Mouse (Mus musculus): Measurements from ENCODE around the gene Rad51b.

Rad51b gene

DNA sequence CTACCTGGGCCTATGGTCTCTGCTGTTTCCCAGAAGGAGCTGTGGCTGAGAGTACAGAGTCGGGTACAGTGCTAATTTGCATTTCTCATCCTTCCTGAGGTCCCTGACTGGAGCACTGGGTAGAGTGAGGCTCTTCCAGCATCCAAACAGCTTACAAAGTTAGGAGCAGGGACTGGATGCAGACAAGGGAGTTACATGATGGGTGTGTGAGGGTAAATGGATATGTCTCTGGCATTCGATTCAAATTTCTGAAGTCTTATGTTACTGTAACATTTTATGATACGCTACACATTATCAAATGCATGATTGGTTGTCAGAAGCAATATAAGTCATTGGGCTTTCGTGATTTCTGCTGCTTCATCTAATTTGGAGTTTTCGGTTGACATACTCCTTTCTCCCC is 479.7 kb downstream of the Rad51b start:
- WGBS, result 94% methylated on average over 5 of the region's 5 CpGs

DNA sequence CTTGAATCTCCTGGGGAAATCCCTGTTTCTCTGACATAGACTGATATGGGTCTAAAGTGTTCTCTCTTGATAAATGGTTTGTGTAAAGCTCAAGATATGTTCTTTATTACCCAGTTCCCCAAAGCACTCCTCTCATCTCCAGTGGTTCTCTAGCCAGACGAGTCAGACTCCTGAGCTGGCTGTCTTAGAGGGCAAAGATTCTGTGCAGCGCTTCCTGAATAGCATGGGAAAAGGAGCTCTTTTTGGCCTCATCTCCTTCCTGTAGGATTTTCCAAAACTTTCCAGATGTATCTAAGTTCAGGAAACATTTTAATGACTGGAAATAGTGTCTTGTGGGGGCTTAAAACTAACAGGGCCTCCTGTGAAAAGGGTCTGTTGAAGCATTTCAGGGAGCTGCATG is 483.7 kb downstream of the Rad51b start:
- 88% methylated on average over 2 of the region's 2 CpGs for WGBS

DNA sequence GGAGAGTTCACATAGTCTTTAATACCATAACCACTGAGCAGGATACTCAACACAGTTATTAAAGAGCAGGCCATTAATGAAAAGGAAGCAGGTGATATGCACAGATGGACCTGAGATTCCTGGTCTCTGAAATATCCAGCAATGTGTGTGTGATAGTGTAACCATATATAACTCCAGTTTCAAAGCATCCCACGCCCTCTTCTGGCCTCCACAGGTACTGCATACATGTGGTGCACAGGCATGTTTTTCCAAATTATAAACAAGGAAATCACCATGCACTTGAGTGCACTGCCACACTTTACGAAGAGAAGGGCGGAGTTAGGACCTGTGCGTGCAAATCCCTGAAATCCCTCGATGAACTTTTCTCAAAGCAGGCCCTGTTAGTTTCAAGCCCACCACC is 484.7 kb downstream of the Rad51b start:
- WGBS, result 84% methylated on average over 5 of the region's 5 CpGs

DNA sequence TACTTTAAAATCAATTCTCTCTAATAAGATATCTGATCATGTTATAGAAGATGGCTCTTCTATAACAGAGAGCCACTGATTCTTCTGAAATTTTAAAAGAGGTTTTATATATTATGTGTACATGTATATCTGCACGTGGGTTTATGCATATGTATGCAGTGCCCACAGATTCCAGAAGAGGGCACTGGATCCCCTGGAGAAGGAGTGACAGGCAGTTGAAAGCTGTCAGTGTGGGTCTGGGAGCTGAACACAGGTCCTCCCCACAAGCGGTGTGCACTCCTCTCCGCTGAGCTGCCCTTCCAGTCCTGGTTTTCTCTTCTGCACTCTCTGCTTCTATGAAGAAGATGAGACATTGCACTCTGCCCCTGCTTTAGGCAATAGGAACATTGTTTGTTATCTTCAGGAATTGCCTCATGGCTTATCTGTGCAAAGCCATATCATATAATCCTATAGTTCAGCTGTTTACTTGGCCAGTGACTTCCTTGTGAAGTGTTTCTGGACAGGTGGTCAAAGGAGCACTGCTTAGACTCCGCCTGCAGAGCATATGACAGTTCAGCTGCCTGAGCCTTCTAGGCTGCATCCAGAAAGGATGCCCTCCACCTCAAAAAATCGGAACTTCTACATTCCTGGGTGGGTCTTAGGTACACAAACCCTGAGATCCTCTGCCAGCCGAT is 485.5 kb downstream of the Rad51b start:
- WGBS, result 96% methylated on average over 6 of the region's 6 CpGs

DNA sequence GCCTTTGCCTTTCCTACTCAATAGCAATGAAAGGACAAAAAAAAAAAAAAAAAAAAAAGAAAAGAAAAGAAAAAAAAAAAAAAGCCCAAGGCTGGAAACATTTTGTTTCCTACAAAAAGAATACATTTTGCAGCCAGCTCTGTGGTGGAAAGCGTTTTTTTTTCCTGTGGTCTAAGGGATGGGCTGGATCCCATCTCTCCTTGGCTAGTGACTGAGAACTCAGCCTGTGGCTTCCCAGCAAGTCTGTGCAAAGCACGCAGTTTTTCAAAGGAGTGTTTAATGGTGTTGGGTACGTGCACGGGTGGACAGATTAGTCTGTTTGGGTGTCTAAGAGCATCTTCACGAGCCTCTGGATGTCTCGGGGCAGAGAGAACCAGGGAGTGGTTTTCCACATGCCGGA is 487.1 kb downstream of the Rad51b start:
- WGBS, result 88% methylated on average over 7 of the region's 7 CpGs

DNA sequence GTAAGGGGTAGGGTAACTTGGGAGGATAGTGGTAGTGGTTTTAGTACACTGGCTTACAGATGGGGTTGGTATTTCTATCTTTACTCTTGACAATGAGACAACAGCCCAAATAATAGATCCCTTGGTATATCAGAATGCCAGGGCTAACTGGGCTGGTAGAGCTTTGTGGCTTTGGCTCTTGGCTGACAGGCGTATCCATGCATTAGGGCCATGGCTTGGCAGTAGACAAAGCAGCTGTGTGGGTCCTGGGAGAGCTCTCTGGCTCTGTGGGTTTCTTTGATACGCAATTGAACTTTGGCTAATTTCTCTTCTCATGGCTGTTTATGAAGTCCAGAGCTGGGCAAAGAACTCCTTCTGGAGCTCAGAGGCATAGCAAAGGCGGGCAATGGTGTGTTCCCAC is 488.6 kb downstream of the Rad51b start:
- 96% methylated on average over 3 of the region's 3 CpGs for WGBS

DNA sequence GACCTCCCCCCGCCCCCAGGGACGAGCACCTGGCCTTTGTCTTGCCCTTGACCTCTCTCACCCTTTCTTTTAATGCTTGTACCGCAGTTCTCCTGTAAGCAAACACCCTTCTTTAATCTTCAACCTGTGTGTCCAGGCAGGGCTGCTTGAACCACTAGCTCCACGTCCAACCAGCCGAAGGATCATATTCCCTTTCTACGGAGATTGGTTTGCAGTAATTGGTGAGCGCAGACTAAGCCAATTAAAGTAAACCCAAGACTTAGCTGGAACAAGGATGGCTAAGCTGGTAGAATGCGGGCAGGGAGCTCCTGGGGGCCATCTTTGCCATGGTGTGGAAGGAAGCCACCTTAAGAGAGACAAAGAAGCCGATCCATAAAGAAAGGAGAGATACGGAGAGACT is 490.5 kb downstream of the Rad51b start:
- WGBS, result 96% methylated on average over 10 of the region's 10 CpGs

DNA sequence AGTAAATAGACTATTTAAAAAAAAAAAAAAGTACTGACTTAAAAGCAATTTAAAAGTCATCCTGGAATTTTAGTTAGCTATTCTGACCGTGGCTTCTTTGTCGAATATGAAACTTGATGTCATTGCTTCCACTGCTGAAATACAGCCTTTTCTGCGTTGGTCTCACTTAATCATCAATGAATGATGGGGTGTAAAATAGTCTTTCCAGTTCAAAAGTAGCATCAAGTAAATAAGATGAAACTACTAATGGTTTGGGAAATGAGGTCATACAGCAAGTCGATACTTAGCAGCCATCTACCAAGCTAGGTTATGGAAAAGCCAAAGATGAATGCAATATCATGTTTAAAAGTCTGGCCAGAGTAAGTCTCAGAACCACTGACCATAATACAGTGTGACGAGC is 491.3 kb downstream of the Rad51b start:
- 96% methylated on average over 5 of the region's 5 CpGs for WGBS

DNA sequence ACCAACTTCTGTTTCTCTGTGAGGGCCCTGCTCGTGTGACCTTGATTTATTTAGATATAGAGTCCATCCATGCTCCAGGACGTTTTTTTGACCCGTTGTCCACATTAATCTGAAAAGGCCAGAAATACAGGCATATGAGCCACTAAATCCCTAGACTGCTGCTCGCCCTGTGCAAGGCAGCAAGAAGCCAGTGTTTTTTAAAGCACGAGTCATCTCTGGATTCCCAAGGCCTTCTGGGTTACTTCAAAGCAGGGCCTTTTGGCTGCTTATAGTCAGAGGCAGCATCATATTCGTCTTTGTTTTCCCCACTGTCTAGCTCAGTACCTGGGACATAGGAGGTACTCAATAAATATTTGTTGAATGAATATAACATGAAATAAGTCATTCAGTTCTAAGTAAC is 492.4 kb downstream of the Rad51b start:
- WGBS, result 94% methylated on average over 6 of the region's 6 CpGs

DNA sequence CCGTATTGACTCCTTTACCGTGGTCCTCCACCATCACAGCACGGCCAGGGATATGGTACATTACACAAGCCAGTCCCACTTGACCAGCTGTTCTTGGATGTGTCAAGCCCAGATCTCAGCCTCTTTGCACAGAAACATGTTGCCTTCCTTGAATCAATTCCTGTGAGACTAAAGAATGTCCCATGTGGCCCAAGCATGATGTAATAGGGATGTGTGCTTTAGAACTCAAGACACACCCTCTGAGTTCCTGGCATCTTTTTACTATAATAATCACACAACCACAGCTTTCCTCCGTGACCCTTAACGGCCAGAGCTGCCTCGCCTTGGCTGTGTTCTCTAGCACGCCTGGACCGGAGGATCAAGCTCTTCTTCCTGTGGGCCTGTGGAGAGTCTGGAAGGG is 496.3 kb downstream of the Rad51b start:
- 87% methylated on average over 8 of the region's 8 CpGs for WGBS

DNA sequence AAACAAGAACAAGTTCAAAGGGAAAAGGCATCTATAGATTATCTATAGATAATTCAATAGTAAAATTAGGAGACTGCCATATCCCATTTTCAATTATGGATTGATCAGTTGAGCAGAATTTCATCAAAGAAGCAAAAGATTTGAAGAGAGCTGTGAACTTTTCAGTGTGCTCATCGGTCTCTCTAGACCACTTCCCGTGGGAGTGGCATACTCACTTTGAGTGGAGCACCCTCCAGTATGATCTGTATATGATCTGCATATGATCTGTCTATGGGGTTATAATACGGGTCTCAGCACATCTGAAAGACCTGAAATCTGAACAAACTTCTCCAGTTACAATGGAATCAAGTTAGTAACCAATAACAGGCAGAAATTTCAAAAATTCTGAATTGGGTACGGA is 497.7 kb downstream of the Rad51b start:
- 95% methylated on average over 4 of the region's 4 CpGs for WGBS

DNA sequence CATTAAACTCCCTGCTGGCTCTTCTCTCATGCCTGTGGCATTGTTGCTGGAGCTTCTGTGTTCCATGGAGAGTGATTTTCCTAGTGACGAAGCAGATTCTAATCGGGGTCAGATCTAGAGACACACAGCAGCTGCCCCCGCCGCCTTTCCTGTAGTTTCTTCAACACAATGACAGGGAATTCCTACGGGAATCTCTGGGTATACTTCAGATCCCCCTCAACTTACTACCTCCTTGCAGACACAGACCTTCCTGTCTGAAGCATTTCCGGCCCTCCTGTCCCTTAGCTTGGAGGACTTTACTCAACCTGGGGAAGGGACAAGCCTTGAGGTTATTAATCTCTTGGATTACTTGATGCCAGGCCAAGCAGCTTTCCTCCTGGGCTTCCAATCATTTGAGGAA is 499.2 kb downstream of the Rad51b start:
- 82% methylated on average over 6 of the region's 6 CpGs for WGBS

DNA sequence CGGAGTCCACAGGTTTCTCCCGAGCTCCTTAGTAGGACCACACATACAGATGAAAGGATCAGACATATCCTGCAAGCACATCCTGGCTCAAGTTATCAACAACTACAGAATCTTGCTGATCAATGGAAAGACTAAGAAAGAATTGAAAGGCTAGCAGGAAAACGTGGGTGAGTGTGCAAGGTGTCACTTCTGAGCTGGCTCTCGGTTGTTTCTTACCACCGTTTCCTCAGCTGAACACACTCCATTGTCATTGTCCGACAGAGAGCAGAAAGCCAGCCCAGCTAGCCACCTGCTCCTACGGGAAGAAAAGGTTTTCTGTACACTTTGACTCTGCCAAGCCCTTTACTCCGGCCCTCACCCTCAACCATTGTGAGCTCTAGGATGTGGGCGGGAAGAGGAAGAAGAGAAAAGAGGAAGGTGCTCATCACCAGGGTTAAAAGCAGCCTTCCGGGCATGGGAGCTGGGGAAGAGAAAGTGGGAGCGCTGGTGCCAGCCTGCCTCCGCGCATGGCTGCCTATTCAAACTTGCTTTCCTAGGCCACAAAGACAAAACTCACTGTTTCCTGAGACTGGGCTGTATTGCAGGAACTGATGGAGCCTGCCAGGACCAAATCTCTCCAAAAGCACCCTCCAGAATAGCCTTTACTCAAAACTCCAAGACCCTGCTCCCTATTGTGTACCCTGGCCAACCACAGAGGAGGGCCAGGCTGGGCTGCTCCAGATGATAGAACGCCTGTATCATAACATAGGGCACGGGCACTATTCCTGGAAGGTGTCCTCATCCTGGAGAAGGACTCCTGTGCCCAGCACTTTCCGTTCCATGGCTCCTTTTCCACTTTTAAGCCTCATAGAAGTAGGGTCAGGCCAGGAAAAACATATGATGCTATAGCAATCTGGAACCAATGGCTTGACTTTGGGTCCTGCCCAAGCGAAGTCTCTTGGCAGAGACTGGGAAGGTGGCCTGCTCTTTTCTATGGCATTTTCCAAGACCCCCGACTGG is 500.0 kb downstream of the Rad51b start:
- 73% methylated on average over 18 of the region's 18 CpGs for WGBS

DNA sequence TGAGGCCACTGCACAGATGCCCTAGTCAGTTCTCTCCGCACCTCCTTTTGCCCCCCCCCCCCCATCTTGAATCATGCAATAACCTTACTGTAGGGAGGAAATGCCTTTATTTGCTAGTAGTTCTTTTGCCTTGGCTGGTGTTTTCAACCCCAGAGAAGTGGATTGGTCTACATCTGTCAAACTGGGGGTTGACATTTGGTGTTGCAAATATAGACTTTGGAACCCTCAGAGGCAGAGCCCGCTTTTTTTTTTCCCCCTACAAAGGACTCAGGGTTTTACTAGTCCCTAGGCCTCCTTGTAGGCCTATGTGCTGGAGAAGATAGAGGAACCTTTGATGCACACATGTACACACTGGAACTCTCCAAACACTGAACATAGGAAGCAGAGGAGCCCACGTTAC is 501.4 kb downstream of the Rad51b start:
- 95% methylated on average over 3 of the region's 3 CpGs for WGBS

DNA sequence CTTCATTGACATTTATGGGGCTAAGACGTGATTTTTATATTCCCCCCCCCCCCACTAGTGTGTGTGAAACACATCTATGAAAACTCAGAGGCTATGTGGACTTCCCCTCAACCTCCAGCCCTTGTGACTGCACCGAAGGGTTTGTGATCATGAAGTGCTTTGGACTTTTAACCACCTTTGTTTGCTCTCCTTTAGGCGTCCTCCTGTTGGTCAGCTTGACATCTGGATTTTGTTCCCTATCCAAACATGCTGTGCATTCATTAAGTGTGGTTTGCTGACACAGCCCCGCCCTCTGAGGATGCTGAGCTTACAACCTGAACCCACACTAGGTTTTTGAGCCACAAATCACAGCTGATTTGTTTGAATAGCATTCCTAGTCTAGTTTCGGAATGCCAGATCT is 502.3 kb downstream of the Rad51b start:
- 92% methylated on average over 5 of the region's 5 CpGs for WGBS

DNA sequence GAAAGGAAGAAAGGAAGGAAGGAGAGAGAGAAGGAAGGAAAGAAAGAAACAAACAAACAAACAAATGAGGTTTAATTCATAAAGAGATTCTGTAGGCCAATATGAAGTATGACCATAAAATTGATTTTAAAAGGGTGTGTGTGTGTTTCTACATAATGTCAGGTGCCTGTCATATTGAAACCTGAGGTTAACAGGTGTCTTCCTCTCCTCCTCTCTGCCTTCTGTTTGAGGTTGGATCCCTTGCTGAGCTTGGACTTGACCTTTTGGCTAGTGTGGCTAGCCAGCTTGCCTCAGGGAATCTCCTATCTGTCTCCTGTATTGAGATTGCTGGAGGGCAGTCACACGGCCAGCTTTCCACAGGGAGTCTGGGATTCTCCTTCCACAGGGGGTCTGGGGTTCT is 506.6 kb downstream of the Rad51b start:
- WGBS, result 97% methylated on average over 1 of the region's 1 CpGs

DNA sequence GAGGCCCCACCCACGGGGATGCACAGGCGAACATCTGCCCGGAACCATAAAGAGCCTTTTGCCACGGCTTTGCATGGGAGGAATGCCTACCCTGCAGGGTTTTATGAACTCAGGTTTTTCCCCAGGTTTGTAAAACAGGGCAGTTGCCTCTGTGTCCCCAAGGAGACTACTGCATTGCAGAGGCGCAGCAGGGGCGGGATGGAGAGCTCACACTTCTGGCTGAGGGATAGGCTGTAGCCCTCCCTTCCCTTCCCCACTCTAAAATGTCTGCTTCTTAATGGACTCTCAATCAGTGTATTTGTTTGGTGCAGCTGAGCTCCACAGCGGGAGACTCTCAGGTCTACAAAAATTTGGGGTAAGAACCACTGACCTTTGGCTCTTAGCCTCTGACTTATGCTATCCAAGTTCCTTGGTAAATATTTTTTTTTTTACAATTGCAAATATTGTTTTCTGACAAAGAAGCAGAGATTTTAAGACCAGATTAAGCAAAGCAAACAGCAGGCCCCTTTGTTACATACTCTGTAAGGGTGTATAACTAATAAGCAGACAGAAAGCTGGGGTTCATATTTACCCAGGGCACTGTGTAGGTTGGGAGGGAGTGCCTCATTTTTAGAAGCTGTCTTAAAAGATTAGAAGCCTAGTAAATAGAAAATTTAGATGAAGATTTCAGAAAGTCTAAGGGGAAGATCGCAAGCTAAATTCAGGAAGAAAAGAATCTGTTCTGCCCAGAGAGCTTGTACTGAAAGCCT is 507.9 kb downstream of the Rad51b start:
- 86% methylated on average over 8 of the region's 8 CpGs for WGBS

DNA sequence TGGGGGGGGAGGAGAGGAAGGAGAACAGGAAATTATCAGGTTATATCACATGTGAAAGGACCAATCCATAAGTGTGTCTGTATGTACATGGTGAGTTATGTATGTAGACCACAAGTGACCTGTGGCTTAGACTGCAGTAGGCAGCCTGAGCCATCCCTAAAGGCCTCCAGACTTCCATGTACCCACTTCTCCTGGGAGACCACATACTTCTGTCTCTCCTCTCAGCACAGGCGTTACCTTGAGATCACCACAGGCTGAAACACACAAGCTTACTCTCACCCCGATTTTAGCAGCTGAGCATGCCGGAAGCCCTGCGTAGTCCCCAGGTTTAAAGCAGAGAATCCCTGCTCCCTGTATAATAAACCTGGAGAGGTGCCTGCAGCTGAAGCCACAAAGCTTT is 509.9 kb downstream of the Rad51b start:
- WGBS, result 79% methylated on average over 4 of the region's 4 CpGs

DNA sequence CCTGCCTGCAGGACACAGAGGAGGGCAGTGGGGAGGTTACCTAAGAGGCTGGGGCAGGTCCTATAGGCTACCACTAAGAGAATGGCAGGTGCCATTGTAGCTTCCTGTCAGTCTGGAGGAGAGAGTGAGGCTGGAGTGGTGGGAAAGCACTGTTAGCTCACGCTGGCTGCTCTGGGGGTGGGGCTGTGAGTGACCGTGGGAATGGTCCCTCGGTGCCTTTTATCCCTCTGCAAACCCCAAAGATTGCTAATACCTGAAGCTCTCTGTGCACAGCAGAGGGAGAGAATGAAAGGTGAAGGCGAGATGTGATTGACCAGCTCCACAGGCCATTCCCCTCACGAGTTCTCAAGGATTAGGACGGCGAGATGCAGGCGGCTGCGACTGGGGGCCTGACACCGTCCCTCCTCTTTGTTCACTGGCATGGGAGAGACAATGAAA is 510.3 kb downstream of the Rad51b start:
- 56% methylated on average over 10 of the region's 10 CpGs for WGBS

DNA sequence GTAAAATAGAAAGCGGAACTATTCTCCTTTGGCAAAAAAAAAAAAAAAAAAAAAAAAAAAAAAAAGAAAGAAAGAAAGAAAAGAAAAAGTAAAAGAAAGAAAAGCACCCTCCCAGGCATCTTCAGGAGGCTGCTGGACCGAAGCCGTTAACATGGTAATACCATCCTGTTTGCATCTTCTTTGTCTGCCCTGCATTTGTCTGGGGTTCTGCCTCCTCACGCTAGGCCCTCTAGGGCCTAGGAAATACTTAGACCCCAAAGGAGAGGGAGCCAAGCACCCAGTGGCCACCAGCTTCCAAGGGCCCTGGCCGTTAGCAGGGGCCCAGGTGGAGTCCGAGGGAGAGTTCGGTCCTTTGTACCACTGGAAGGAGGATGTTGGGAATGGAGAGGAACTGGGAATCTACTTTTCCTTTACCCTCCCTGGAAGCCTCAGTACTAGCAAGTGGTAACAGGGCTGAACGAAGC is 510.9 kb downstream of the Rad51b start:
- 87% methylated on average over 8 of the region's 8 CpGs for WGBS

DNA sequence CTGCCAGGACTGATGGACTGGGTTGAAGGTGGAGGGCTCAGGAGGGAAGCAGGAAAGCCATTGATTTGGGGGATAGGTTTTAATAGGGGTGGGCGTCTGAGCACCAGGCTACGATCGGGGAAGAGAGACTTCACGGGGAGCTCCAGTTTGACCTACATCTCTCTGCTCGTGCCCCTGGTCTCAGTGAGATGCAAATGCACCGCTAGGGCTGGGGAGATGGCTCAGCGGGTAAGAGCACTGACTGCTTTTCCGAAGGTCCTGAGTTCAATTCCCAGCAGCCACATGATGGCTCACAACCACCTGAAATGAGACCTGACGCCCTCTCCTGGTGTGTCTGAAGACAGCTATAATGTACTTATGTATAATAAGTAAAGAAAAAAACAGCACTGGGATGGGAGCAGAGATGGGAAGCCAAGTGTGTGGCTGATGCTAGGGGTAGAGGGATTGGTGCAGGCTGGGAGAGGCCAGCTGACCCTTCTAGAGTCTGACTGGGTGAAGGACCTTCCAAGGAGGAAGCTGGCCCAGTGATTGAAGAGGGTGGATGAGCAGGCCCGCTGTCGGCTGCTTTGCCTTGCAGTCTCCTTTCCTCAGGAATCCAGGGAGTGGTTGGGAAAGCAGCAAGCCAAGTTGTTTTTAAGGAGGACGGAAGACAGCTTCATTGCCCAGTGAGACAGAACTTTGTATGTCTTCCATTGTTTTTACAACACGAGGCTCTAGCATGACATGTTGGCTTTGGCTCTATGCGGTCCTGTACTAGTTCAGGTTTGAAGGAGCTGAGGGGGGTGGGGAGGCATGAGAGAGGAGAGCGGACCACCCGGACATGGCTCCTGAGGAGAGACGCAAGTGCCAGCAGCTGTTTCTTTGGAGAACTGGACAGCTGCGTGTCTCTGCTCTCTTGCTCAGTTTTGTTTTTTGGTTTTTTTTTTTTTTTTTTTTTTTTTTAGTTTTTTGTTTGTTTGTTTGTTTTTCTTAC is 511.6 kb downstream of the Rad51b start:
- 88% methylated on average over 18 of the region's 18 CpGs for WGBS

All from cerebral cortex, adult 2 months (tissue).